Mouse (Mus musculus): ENCODE results near the gene Olfr887. TPM values are rescaled to one million over a fixed set of nuclear protein-coding genes. Genes with fewer than 3 reads are reported as not detected.

Gene Olfr887
- polyA plus RNA-seq (2015; fragmentation: Nextera tagmentation; extraction: Ambion mirVana) = not detected in 2 replicates

DNA sequence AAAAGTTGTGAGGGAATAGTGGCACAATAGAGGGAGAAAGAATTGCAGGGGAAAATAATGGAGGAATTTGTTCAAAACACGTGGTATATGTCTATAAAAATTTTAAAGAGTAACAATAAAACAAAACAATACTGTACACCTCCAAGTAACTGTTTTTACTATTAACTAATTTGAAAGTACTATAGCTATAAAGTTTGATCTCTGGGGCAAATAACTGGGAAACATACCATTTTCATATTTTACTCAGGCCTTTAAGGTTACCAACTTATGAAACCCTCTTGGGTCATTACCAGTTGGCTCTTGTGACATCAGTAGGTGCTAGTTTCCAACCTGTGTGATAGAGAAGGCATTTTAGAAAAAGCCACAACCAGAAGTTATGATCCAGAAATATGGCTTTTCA is at the start of gene Olfr887:
TSS of gene Olfr887 (plus strand) at position 301 of the 400 bp plus-strand sequence.
- Histone ChIP-seq H3K27ac (replicated peaks) (no peak within 1 kb of the TSS), H3K36me3 (no peaks in the 10 kb centered on the region), H3K27me3 (replicated peaks) (no peaks in the 10 kb centered on the region), H3K9ac (replicated peaks) (no peak within 1 kb of the TSS), H3K4me2 (no peak within 1 kb of the TSS), H3K4me3 (replicated peaks) (no peak within 1 kb of the TSS), H3K9me3 (replicated peaks) (no peaks in the 10 kb centered on the region), H3K4me1 (no peaks in the 10 kb centered on the region)
- ATAC-seq (ENCODE audit: low FRiP score) = no peak
- 87% methylated on average over 1 of the region's 1 CpGs for WGBS

GRCm38 (mm10) chr9:38046255-38046654 is 37.6 kb upstream of the Olfr887 start, which contains the start of gene Olfr884:
Gene Olfr884, plus strand, starts transcription at chr9:38046555.
- H3K27me3 ChIP-seq (replicated peaks) = no peaks in the 10 kb centered on the region

GRCm38 (mm10) chr9:38061022-38061421 is 22.9 kb upstream of the Olfr887 start, which contains the start of gene Olfr885:
Gene Olfr885, plus strand, starts transcription at chr9:38061322.
- WGBS = 91% methylated on average over 3 of the region's 3 CpGs
- no peaks in the 10 kb centered on the region for H3K9me3 ChIP-seq (replicated peaks)
- no peak within 1 kb of the TSS for H3K4me3 ChIP-seq (replicated peaks)
- H3K36me3 ChIP-seq = no peaks in the 10 kb centered on the region
- no peak within 1 kb of the TSS for H3K9ac ChIP-seq (replicated peaks)
- no peaks in the 10 kb centered on the region for H3K4me1 ChIP-seq
- no peaks in the 10 kb centered on the region for H3K27me3 ChIP-seq (replicated peaks)
- no peak within 1 kb of the TSS for H3K4me2 ChIP-seq
- ATAC-seq (ENCODE audit: low FRiP score) = no peak
- no peak within 1 kb of the TSS for H3K27ac ChIP-seq (replicated peaks)

More at GRCm38 (mm10) chr9:38046255-38046654, 37.6 kb upstream of the Olfr887 start, which contains the start of gene Olfr884:
- Histone ChIP-seq H3K27ac (replicated peaks) (no peak within 1 kb of the TSS), H3K4me1 (no peaks in the 10 kb centered on the region), H3K4me3 (replicated peaks) (no peak within 1 kb of the TSS), H3K4me2 (no peak within 1 kb of the TSS), H3K36me3 (no peaks in the 10 kb centered on the region), H3K9me3 (replicated peaks) (no peaks in the 10 kb centered on the region), H3K9ac (replicated peaks) (no peak within 1 kb of the TSS)
- no peak for ATAC-seq (ENCODE audit: low FRiP score)
- 86% methylated on average over 1 of the region's 1 CpGs for WGBS

GRCm38 (mm10) chr9:38107828-38108227 is 24.0 kb downstream of the Olfr887 start, which contains the start of gene Olfr888:
Gene Olfr888, plus strand, starts transcription at chr9:38108128.
- Histone ChIP-seq H3K4me1 (no peaks in the 10 kb centered on the region), H3K4me2 (no peak within 1 kb of the TSS), H3K9me3 (replicated peaks) (no peaks in the 10 kb centered on the region), H3K36me3 (no peaks in the 10 kb centered on the region), H3K27me3 (replicated peaks) (no peaks in the 10 kb centered on the region), H3K4me3 (replicated peaks) (no peak within 1 kb of the TSS), H3K27ac (replicated peaks) (no peak within 1 kb of the TSS), H3K9ac (replicated peaks) (no peak within 1 kb of the TSS)
- ATAC-seq (ENCODE audit: low FRiP score) = no peak
- WGBS = 78% methylated on average over 1 of the region's 1 CpGs

DNA sequence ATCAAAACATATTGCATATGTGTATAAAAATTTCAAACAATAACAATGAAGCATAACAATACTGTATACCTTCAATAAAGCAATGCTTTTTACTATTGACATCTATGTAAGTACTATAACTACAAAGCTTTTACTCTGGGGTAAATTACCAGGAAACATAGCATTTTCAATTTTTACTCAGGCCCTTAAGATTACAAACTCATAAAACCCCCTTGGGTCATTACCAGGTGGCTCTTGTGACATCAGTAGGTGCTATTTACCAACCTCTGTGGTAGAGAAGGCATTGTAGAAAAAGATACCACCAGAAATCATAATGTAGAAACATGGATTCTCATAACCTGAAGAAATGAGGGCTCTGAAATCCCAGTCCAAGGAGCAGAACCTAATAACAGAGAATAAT is 31.0 kb downstream of the Olfr887 start, which contains the start of gene Olfr889:
TSS of gene Olfr889 (plus strand) at position 301 of the 400 bp plus-strand sequence.
- Histone ChIP-seq H3K36me3 (no peaks in the 10 kb centered on the region), H3K4me2 (no peak within 1 kb of the TSS), H3K27me3 (replicated peaks) (no peaks in the 10 kb centered on the region), H3K27ac (replicated peaks) (no peak within 1 kb of the TSS), H3K4me1 (no peaks in the 10 kb centered on the region), H3K9ac (replicated peaks) (no peak within 1 kb of the TSS), H3K4me3 (replicated peaks) (no peak within 1 kb of the TSS), H3K9me3 (replicated peaks) (no peaks in the 10 kb centered on the region)
- ATAC-seq (ENCODE audit: low FRiP score) = no peak

Other genes with a start within 250 kb of the Olfr887 start
- gene Olfr877, start 229.8 kb upstream of the Olfr887 start, polyA plus RNA-seq (2015; fragmentation: Nextera tagmentation; extraction: Ambion mirVana) = not detected in 2 replicates
- gene Olfr145, start 187.3 kb upstream of the Olfr887 start, polyA plus RNA-seq (2015; fragmentation: Nextera tagmentation; extraction: Ambion mirVana) = not detected in 2 replicates
- gene Olfr878, start 166.2 kb upstream of the Olfr887 start, polyA plus RNA-seq (2015; fragmentation: Nextera tagmentation; extraction: Ambion mirVana) = not detected in 2 replicates
- not detected in 2 replicates for gene Olfr881, start 92.2 kb upstream of the Olfr887 start, polyA plus RNA-seq (2015; fragmentation: Nextera tagmentation; extraction: Ambion mirVana)
- not detected in 2 replicates for gene Olfr883, start 58.3 kb upstream of the Olfr887 start, polyA plus RNA-seq (2015; fragmentation: Nextera tagmentation; extraction: Ambion mirVana)
- not detected in 2 replicates for gene Olfr884, start 37.5 kb upstream of the Olfr887 start, polyA plus RNA-seq (2015; fragmentation: Nextera tagmentation; extraction: Ambion mirVana)
- not detected in 2 replicates for gene Olfr885, start 22.8 kb upstream of the Olfr887 start, polyA plus RNA-seq (2015; fragmentation: Nextera tagmentation; extraction: Ambion mirVana)
- gene Olfr888, start 24.1 kb downstream of the Olfr887 start, polyA plus RNA-seq (2015; fragmentation: Nextera tagmentation; extraction: Ambion mirVana) = not detected in 2 replicates
- gene Olfr889, start 31.1 kb downstream of the Olfr887 start, polyA plus RNA-seq (2015; fragmentation: Nextera tagmentation; extraction: Ambion mirVana) = 0.04 and 0.10 TPM in 2 replicates
- gene Olfr890, start 58.4 kb downstream of the Olfr887 start, polyA plus RNA-seq (2015; fragmentation: Nextera tagmentation; extraction: Ambion mirVana) = not detected in 2 replicates
- not detected in 2 replicates for gene Olfr891, start 96.7 kb downstream of the Olfr887 start, polyA plus RNA-seq (2015; fragmentation: Nextera tagmentation; extraction: Ambion mirVana)
- gene Olfr893, start 124.3 kb downstream of the Olfr887 start, polyA plus RNA-seq (2015; fragmentation: Nextera tagmentation; extraction: Ambion mirVana) = not detected in 2 replicates
- gene Olfr894, start 134.0 kb downstream of the Olfr887 start, polyA plus RNA-seq (2015; fragmentation: Nextera tagmentation; extraction: Ambion mirVana) = not detected in 2 replicates
- not detected in 2 replicates for gene Olfr143, start 168.7 kb downstream of the Olfr887 start, polyA plus RNA-seq (2015; fragmentation: Nextera tagmentation; extraction: Ambion mirVana)
- not detected in 2 replicates for gene Olfr895, start 183.8 kb downstream of the Olfr887 start, polyA plus RNA-seq (2015; fragmentation: Nextera tagmentation; extraction: Ambion mirVana)
- gene Olfr896-ps1, start 207.0 kb downstream of the Olfr887 start, polyA plus RNA-seq (2015; fragmentation: Nextera tagmentation; extraction: Ambion mirVana) = not detected in 2 replicates
- not detected in 2 replicates for gene Olfr25, start 245.0 kb downstream of the Olfr887 start, polyA plus RNA-seq (2015; fragmentation: Nextera tagmentation; extraction: Ambion mirVana)